Mouse (Mus musculus): ENCODE data around the gene Pip5k1b.

DNA sequence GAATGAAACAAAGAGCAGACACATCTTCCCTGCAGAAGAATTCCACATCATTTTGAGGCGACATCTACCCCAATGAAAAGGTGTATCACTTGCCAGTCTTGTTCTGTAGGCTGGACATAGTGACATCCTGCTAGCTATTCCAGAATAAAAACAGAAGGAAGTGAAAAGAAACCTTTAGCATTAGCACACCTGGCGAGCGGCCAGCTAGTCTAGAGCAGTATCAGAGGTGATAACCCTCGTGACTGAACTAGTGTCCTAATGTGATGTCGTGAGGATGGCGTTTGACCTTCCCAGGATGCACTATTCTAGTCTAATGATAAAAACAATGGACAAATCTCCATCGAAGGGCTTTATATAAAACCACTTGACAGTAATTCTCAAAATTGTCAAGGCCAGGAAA is 33.7 kb downstream of the Pip5k1b start:
- TF ChIP-seq CTCF (IDR thresholded peaks at IDR 0.05; ENCODE audit: low read depth) (no peak), EP300 (IDR thresholded peaks at IDR 0.05; ENCODE audit: low read depth) (no peak)
